Mouse (Mus musculus): ENCODE data around the gene Dvl1. TPM values are rescaled to one million over a fixed set of nuclear protein-coding genes. Genes with fewer than 3 reads are reported as not detected.
A peak's percentile ranks its signal among the peaks of the same experiment; 100 is the strongest.

Gene Dvl1
- polyA plus RNA-seq, 1 experiment, result 98.5 TPM

DNA sequence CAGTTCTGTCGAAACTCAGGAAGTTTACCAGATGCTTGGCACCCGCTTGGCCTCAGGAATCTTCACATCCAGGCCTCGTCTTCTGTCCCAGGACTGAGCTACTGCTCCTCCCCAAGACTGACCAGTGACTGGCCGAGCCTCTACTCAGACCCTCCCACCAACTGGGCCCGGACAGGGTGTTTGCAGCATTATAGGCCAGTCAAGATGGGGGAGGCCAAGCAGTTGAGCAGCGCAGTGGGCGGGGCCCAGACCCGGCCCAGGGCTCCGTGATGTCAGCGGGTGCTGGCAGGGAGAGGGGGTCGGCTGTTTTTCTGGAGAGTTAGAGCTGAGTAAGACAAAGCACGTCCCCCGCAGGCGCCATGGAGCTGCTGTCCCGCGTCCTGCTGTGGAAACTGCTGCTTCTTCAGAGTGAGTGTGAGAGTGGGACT is 7.7 kb upstream of the Dvl1 start, which contains the start of gene Mxra8:
Mxra8 (plus strand) TSS at position 198 of the 428 bp plus-strand sequence.
- WGBS, result 73% methylated on average over 16 of the region's 16 CpGs
- no peaks in the 10 kb centered on the region for H3K27me3 ChIP-seq (ENCODE audit: control insufficient read depth, insufficient read depth, low read length)
- peak within 1 kb of the TSS; percentile 53; the same call in 1 of the 2 replicates for H3K4me3 ChIP-seq (ENCODE audit: extremely low read depth, insufficient read depth, insufficient read length)

DNA sequence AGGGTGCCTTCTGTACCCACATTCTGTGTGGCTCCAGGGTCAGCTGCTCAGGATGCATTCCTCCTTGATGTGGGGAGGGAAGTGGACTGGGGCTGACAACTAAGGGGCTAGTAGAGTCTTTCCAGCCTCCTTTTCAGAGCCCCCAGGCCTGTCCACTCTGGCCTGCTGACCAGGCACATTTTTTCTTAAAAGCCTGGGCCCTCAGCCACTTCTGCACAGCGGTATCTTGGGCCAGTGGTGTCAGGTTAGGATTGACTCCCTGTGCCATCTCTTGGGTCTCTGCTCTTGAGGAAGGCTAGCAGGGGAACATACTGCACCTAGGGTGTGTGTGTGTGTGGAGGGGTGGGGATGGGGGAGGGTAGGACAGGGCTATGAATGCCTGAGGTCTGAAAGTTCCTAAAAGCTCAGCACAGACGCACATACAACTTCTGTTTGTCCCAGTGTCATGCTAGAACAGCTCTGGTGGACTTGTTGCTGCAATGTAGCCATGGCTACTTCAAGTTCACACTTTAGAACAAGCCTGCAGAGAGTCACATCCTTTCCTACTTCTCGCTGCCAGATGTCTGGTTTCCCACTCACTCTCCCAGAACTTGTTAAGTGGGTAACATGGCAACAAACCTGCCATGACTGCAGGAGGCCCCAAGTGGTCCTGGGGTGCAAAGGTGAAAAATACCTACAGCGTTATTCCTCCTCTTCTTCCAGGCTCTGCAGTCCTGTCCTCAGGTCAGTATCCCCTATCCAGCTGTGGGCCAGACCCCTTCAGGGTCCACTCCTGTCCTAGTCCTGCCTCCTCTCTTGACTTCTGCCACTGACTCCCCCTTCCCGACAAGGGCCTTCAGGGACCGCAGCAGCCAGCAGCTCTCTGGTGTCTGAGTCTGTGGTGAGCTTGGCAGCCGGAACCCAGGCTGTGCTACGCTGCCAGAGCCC is 6.9 kb upstream of the Dvl1 start:
- peaks cover 13% of the 10 kb centered on the region; the same call in 1 of the 2 replicates for H3K4me1 ChIP-seq (ENCODE audit: control insufficient read depth, insufficient read depth, insufficient read length)
- H3K36me3 ChIP-seq (ENCODE audit: control insufficient read depth, insufficient read depth, low read length), result no peaks in the 10 kb centered on the region
- 24% methylated on average over 8 of the region's 8 CpGs for WGBS
- peak overlapping the region; percentile 71 for H3K27ac ChIP-seq (ENCODE audit: insufficient read depth, low read length)
- no peak for TF ChIP-seq POLR2A (IDR thresholded peaks at IDR 0.05; ENCODE audit: low read depth, low read length)
- no peak for TF ChIP-seq CTCF (IDR thresholded peaks at IDR 0.05; ENCODE audit: extremely low read depth, insufficient read depth, insufficient read length, insufficient replicate concordance)
- H3K27me3 ChIP-seq (ENCODE audit: control insufficient read depth, insufficient read depth, low read length), result no peaks in the 10 kb centered on the region
- H3K4me3 ChIP-seq (ENCODE audit: extremely low read depth, insufficient read depth, insufficient read length), result peak overlapping the region; percentile 53
- DNase-seq (ENCODE audit: low read depth in 1 of 2, low spot score in 2 of 2), result no peak

More for the DNA sequence above, 7.7 kb upstream of the Dvl1 start, which contains the start of gene Mxra8:
- TF ChIP-seq POLR2A (IDR thresholded peaks at IDR 0.05; ENCODE audit: low read depth, low read length) (no peak), CTCF (IDR thresholded peaks at IDR 0.05; ENCODE audit: extremely low read depth, insufficient read depth, insufficient read length, insufficient replicate concordance) (no peak)
- peak within 1 kb of the TSS; percentile 71 for H3K27ac ChIP-seq (ENCODE audit: insufficient read depth, low read length)
- H3K36me3 ChIP-seq (ENCODE audit: control insufficient read depth, insufficient read depth, low read length), result no peaks in the 10 kb centered on the region
- no peak for DNase-seq (ENCODE audit: low read depth in 1 of 2, low spot score in 2 of 2)
- H3K4me1 ChIP-seq (ENCODE audit: control insufficient read depth, insufficient read depth, insufficient read length), result peaks cover 13% of the 10 kb centered on the region; the same call in 1 of the 2 replicates

GRCm38 (mm10) chr4:155841003-155841454 is 6.2 kb upstream of the Dvl1 start:
- peak overlapping the region; percentile 53 for H3K4me3 ChIP-seq (ENCODE audit: extremely low read depth, insufficient read depth, insufficient read length)
- peaks cover 13% of the 10 kb centered on the region; the same call in 1 of the 2 replicates for H3K4me1 ChIP-seq (ENCODE audit: control insufficient read depth, insufficient read depth, insufficient read length)
- H3K27me3 ChIP-seq (ENCODE audit: control insufficient read depth, insufficient read depth, low read length), result no peaks in the 10 kb centered on the region
- TF ChIP-seq CTCF (IDR thresholded peaks at IDR 0.05; ENCODE audit: extremely low read depth, insufficient read depth, insufficient read length, insufficient replicate concordance) (peak; percentile 5; the same call in 1 of the 2 replicates), POLR2A (IDR thresholded peaks at IDR 0.05; ENCODE audit: low read depth, low read length) (no peak)
- peak; percentile 61 to 69 for DNase-seq (ENCODE audit: low read depth in 1 of 2, low spot score in 2 of 2)
- no peaks in the 10 kb centered on the region for H3K36me3 ChIP-seq (ENCODE audit: control insufficient read depth, insufficient read depth, low read length)
- WGBS, result 2% methylated on average over 32 of the region's 32 CpGs
- H3K27ac ChIP-seq (ENCODE audit: insufficient read depth, low read length), result peak overlapping the region; percentile 48

GRCm38 (mm10) chr4:155841651-155842270 is 5.4 kb upstream of the Dvl1 start:
- Histone ChIP-seq H3K36me3 (ENCODE audit: control insufficient read depth, insufficient read depth, low read length) (no peaks in the 10 kb centered on the region), H3K4me1 (ENCODE audit: control insufficient read depth, insufficient read depth, insufficient read length) (peaks cover 16% of the 10 kb centered on the region; the same call in 1 of the 2 replicates), H3K27me3 (ENCODE audit: control insufficient read depth, insufficient read depth, low read length) (no peaks in the 10 kb centered on the region), H3K4me3 (ENCODE audit: extremely low read depth, insufficient read depth, insufficient read length) (peak overlapping the region; percentile 53; the same call in 1 of the 2 replicates), H3K27ac (ENCODE audit: insufficient read depth, low read length) (no peak overlapping the region)
- no peak for DNase-seq (ENCODE audit: low read depth in 1 of 2, low spot score in 2 of 2)
- TF ChIP-seq POLR2A (IDR thresholded peaks at IDR 0.05; ENCODE audit: low read depth, low read length), result no peak
- no peak for TF ChIP-seq CTCF (IDR thresholded peaks at IDR 0.05; ENCODE audit: extremely low read depth, insufficient read depth, insufficient read length, insufficient replicate concordance)
- 56% methylated on average over 38 of the region's 38 CpGs for WGBS

DNA sequence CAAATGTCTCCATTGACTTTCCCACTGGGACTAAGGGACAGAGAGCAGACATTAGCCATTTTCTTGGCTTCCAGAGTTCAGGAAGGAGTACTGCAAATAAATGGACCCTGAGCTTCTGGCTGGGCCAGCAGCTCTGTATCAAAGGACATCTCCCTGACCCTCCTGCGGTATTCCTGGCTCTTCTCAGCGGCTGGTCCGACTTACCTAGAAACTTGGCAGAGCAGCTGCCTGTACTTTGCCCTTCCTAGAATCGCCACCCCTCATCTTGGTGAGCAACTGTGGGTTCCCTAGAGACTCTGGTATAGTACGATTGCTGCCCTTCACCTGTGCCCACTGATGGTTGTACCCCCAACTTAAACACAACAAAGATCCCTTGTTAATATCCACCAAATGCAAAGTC is 4.0 kb upstream of the Dvl1 start:
- peaks cover 21% of the 10 kb centered on the region; the same call in 1 of the 2 replicates for H3K4me1 ChIP-seq (ENCODE audit: control insufficient read depth, insufficient read depth, insufficient read length)
- no peaks in the 10 kb centered on the region for H3K36me3 ChIP-seq (ENCODE audit: control insufficient read depth, insufficient read depth, low read length)
- 92% methylated on average over 5 of the region's 5 CpGs for WGBS
- no peaks in the 10 kb centered on the region for H3K27me3 ChIP-seq (ENCODE audit: control insufficient read depth, insufficient read depth, low read length)
- DNase-seq (ENCODE audit: low read depth in 1 of 2, low spot score in 2 of 2), result no peak
- no peak overlapping the region for H3K27ac ChIP-seq (ENCODE audit: insufficient read depth, low read length)
- H3K4me3 ChIP-seq (ENCODE audit: extremely low read depth, insufficient read depth, insufficient read length), result no peak overlapping the region
- TF ChIP-seq CTCF (IDR thresholded peaks at IDR 0.05; ENCODE audit: extremely low read depth, insufficient read depth, insufficient read length, insufficient replicate concordance) (no peak), POLR2A (IDR thresholded peaks at IDR 0.05; ENCODE audit: low read depth, low read length) (no peak)

DNA sequence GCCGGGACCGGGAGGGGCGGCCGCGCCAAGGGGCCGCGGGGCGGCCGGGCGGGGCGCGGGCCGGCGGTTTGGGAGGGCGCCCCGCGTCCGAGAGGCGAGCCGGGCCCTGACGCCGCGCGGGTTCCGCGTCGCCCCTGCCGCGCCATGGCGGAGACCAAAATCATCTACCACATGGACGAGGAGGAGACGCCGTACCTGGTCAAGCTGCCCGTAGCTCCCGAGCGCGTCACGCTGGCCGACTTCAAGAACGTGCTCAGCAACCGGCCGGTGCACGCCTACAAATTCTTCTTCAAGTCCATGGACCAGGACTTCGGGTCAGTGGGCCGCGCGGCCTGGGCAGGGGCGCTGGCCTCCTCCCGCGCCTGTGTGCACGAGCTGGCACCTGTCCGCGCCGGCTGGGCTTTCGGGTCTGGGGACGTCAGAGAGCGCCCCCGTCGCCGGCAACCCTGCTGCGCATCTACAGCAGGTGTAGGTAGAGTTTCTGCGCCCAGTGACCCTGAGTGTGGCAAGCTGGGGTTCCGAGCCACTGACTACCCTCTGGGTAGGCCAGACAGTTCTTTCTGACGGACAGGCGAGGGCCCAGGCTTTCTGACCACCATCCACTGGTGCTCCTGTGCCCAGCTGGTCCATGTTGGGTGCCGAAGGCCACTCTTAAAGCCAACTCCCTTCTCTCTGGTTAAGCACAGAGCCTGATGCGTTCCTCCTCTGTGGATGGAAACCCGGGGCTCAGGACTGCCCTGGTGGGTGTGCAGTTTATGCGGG is 570 bp downstream of the Dvl1 start:
- Histone ChIP-seq H3K27ac (ENCODE audit: insufficient read depth, low read length) (no peak overlapping the region; the same call in 1 of the 2 replicates), H3K4me1 (ENCODE audit: control insufficient read depth, insufficient read depth, insufficient read length) (peaks cover 16% of the 10 kb centered on the region; the same call in 1 of the 2 replicates), H3K36me3 (ENCODE audit: control insufficient read depth, insufficient read depth, low read length) (no peaks in the 10 kb centered on the region), H3K4me3 (ENCODE audit: extremely low read depth, insufficient read depth, insufficient read length) (peak overlapping the region; percentile 75), H3K27me3 (ENCODE audit: control insufficient read depth, insufficient read depth, low read length) (no peaks in the 10 kb centered on the region)
- DNase-seq (ENCODE audit: low read depth in 1 of 2, low spot score in 2 of 2), result peak in 1 of 2 experiments; percentile 37
- TF ChIP-seq CTCF (IDR thresholded peaks at IDR 0.05; ENCODE audit: extremely low read depth, insufficient read depth, insufficient read length, insufficient replicate concordance) (no peak), POLR2A (IDR thresholded peaks at IDR 0.05; ENCODE audit: low read depth, low read length) (no peak)
- 3% methylated on average over 65 of the region's 69 CpGs for WGBS

All from spleen, adult 2 months (tissue).